Mouse (Mus musculus): Measurements from ENCODE around the gene 1700030J22Rik. TPM values are rescaled to one million over a fixed set of nuclear protein-coding genes. Genes with fewer than 3 reads are reported as not detected.

1700030J22Rik gene
- total RNA-seq (2021) = 10 to 100 TPM in 1 of 2 experiments, 1 to 10 TPM in 1; 9.1 to 10.4 TPM
- long read RNA-seq, partial matches to known transcripts = 0 of 4 reads
- long read RNA-seq, other reads (novel, unspliced or antisense) = 1 of 4 reads

DNA sequence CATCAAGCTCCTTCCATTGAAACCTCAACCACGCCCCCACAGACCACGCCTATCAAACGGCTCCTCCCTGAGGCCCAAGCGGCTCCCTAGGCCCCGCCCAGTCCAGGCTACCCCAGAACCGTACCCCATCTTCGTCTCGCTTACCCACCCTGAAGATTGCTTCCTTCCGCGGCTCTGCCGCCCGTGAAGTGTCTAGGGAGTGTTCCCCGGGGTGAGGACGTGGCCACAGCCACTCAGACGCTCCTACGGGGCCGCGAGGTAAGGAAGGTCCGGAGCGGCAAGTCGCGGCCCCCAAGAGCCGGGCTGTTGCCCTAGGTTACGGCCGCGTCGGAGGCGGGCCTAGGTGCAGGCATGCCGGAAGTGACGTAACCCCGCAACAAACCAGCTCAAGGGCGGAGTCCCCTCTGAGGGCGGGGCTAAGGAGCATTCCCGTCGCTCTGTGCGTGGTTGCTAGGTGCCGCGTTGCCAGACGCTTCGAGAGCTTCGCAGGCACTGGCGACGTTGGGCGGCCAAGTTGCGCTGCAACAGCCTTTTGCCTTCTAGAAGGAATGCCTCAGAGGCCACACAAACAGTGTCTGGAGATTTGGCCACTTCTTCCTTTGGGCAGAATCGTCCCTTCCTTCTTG is at the start of gene 1700030J22Rik:
1700030J22Rik (minus strand) TSS at position 329 of the 626 bp plus-strand sequence.
- peak; percentile 97 to 98 for DNase-seq (ENCODE audit: low spot score in 2 of 2)

- DNase-seq (ENCODE audit: low spot score in 2 of 2) = no peak
Measured at GRCm38 (mm10) chr8:117027601-117028000, 48.8 kb upstream of the 1700030J22Rik start.

GRCm38 (mm10) chr8:117022297-117022993 is 43.7 kb upstream of the 1700030J22Rik start:
- peak in 1 of 2 experiments; percentile 19 for DNase-seq (ENCODE audit: low spot score in 2 of 2)

DNA sequence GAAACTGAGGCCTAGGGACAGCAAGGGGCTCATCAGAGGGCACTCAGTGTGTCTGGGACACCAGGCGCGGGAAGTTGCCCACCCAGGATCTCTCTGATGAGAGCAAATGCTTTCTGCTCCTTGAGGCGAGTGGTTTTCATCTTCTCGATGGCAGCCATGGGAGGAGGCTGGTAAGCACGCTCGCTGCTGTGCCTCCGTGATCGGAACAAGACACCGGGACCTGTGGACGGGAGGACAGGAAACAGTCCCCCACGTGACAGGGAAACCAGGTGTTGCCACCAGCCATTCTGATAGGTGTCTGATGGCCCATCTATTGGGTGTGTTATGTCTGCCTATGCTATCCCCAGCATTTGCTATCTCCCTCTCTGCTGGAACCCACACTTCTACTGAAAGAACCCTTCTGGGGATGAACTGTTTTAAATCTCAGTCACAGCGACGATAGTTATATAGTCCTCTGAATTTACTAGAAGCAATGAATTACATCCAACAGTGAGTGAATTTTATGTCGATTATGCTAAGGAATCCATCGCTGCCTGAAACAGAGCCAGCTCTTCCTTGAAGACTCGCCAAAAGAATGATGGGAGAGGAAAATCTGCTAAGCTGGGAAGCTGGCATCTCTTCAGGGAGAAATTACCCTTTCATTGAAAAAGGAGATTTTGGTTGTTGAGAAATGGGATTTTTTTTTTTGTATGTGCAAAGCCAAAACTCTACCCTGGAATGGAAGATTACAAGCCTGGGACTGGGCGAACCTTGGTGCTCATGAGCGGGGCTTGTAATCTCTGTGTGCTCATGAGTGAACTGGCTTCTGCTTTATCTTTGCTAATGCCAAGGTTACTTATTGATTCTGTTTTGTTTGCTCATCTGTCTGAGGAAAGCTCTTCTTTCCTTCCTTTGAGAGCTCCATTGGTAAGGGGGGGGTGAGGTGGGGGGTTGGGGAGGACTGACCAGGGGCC is 40.8 kb upstream of the 1700030J22Rik start:
- peak; percentile 32 to 44 for DNase-seq (ENCODE audit: low spot score in 2 of 2)

DNA sequence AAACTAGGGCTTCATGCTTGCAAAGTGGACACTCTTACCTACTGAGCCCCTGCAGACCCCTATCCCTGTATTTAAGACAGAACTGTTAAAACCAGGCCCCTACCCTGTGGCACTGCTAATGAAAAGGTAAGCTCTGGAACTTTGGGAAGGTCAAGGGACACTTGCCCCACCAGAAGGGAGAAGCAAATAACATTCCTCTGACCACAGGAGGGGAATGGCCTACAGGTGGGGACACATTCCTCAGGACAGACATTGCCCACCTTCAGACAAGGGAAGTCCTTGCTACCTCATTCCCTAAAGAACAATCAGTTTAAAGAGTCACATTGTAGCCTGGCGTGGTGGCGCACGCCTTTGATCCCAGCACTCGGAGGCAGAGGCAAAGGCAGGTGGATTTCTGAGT is 39.1 kb upstream of the 1700030J22Rik start:
- no peak for DNase-seq (ENCODE audit: low spot score in 2 of 2)

DNA sequence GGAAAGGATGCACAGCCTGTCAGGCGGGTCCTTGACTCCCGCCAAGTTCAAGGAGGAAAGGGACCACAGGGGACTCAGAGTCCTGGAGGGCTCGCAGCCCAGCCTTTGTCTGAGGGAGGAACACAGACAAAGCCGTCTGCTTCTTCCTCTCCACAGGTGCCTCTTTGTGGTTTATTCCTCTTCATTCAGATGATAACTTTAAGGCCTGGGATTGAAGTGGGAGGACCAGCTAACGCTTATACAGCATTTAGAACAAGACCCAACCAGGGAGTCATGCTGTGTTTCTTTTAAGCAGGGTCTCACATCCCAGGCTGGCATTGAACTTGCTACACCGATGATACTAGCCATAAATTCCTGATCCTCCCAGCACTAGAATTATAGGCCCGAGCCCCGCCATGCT is 38.2 kb upstream of the 1700030J22Rik start:
- no peak for DNase-seq (ENCODE audit: low spot score in 2 of 2)

- no peak for DNase-seq (ENCODE audit: low spot score in 2 of 2)
Measured at GRCm38 (mm10) chr8:117015670-117016069, 36.9 kb upstream of the 1700030J22Rik start.

DNA sequence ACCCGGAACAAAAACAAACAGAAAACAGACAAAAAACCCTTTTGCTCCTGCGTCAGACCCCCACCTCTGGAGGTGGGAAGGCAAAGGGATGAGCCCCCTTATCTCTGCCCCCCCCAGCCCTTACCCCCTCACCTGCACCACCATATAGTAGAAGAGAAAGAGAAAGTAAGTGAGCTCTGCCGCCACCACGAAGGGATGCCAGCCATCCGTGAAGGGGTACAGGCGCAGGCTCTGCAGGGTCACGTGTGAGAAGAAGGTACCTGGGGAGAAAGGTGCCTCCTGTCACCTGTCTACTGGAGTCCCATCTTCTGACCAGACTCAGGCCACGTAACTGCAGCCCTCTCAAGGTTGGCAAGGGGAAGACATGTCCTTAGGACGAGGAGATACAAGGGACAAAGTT is 32.6 kb upstream of the 1700030J22Rik start:
- DNase-seq (ENCODE audit: low spot score in 2 of 2) = no peak

DNA sequence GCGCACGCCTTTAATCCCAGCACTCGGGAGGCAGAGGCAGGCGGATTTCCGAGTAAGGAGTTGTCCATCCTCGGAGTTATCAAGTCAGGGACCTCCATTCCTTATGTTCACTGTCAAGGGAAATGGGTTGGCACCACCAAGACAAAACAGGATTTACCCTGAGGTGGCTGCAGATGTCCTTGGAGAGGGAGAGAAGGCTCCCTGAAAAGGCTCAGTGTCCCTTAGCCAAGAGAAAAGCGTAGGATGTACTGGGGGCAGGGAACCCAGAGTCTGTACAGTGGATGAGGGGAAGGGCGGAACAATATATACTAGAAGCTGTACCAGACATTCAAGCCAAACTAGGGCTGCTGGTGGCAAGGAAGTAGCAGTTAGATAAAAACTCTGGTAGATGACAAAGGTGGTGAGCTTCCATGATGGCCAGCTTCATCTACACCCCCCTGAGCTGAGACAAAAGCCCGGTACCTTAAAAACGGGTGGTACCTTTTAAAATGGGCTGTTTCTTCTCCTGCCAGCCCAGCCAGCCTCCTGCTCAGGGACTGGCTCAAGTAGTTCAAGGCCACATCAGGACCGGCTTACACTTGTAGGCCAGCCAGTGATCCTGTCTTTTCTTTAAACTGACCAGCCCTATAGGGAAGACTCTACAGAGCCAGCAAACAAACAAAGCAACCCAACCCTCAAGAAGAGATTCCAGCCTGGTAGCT is 15.4 kb upstream of the 1700030J22Rik start:
- DNase-seq (ENCODE audit: low spot score in 2 of 2) = no peak

DNA sequence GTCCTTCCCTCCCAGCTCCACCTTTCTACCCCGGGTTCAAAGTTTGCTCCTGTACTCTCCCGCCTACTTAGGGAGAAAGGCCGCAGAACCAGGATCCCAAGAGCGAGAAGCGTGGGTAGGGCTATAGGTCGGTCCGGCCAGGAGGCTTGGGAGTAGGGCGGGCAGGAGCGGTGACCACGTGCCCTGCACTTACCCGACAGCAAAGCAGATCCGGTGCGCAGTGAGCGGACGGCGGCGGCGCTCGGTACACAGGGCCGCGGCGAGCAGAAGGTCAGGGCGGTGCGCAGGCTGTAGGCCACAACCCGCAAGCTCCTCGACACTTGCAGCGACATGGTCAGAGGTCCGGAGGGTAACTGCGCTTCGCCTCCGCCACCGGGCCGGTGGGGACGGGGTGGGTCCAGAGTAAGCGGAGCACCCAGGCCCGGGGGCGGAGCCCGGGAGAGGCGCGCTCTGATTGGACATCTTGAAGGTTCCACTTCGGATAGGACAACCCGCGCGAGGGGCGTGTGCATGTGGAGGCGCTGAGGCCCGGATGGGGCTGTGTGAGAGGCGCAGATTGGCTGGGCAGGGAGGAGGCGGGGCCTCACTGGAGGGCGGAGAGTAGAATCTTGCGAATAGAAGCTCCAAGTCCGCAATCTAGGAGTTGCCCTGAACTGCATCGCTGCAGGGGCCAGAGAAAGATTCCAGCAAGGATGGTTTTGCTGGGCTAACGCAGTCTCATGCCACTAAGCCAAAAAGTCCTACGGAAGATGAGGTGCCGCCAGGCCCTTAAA is 14.5 kb upstream of the 1700030J22Rik start, which contains the start of gene Gcsh:
Gcsh (minus strand) TSS at position 443 of the 773 bp plus-strand sequence.
- peak; percentile 98 to 99 for DNase-seq (ENCODE audit: low spot score in 2 of 2)

GRCm38 (mm10) chr8:116992176-116992971 is 13.6 kb upstream of the 1700030J22Rik start:
- DNase-seq (ENCODE audit: low spot score in 2 of 2) = peak in 1 of 2 experiments; percentile 18

- DNase-seq (ENCODE audit: low spot score in 2 of 2) = no peak
Measured at GRCm38 (mm10) chr8:116991241-116991640, 12.5 kb upstream of the 1700030J22Rik start.

DNA sequence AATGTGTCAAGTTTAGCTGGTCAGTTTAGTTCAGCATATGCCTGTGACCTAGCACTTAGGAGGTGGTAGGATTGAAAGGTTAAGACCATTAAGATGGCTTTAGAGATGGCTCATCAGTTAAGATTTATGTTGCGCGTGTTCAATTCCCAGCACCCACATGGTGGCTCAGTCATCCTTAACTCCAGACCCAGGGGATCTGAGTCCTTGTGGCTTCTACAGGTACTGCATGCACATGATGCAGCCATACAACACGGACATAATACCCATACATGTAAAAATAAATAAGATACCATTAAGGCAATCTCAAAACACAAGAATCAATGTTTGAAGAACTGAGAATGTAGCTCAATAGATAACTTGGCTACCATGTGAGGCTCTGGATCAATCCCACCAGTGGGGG is 11.1 kb upstream of the 1700030J22Rik start:
- no peak for DNase-seq (ENCODE audit: low spot score in 2 of 2)

DNA sequence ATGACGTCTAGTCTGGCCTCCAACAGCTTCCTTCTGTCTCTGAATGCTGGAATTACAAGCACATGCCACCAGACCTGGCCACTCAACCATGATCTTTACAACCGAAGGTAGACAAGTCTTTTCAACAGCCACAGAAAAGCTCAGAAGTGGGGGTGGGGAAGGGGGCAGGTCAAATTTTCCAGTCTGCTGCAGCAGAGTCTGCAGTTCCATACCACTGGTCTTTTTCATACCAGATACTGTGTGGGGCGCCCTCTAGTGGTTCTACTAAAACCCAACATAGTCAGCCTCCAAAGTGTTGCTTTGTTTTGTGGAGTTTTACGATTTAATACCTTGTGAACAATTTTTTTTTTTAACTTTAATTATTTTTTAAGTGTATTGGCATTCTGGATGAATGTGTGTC is 1.4 kb upstream of the 1700030J22Rik start:
- DNase-seq (ENCODE audit: low spot score in 2 of 2) = peak; percentile 28 to 73

DNA sequence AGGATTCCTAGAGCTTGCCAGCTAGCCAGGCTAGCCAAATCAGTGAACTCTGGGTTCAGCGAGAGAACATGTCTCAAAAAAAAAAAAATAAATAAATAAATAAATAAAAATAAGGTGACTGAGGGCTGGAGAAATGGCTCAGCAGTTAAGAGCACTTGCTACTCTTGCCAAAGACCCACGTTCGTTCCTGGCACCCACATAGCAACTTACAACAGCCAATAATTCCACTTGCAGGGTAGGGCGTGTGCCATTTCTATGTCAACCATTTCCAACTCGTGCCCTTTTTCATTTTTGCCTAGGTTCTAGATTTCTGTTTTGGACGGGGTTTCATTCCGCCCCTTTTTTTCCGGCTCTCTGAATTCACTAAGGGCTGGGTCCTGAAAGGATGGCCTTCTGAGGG is 707 bp downstream of the 1700030J22Rik start:
- no peak for DNase-seq (ENCODE audit: low spot score in 2 of 2)

GRCm38 (mm10) chr8:116975606-116976005 is 3.2 kb downstream of the 1700030J22Rik start:
- no peak for DNase-seq (ENCODE audit: low spot score in 2 of 2)

GRCm38 (mm10) chr8:116975066-116975465 is 3.7 kb downstream of the 1700030J22Rik start:
- DNase-seq (ENCODE audit: low spot score in 2 of 2) = no peak

GRCm38 (mm10) chr8:116969531-116969930 is 9.2 kb downstream of the 1700030J22Rik start:
- no peak for DNase-seq (ENCODE audit: low spot score in 2 of 2)

DNA sequence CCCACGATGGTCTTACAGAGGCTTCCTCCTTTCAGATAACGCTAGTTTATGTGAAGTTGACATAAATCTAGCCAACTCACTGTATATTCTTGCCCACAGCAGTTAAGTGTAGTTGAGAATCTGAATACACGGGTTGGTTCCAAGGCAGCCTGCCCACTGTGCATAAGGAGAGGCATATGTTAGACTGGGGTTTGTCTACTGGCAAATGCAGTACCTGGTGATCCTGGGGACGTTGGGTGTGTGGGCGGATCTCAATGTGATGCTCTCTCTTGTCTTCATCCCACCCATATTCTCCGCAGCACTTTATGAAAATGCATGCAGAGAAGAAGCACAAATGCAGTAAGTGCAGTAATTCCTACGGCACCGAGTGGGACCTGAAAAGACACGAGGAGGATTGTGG is 24.3 kb downstream of the 1700030J22Rik start:
- peak; percentile 74 to 93 for DNase-seq (ENCODE audit: low spot score in 2 of 2)

Measured in layer of hippocampus, adult 18-20 months (tissue).